Mouse (Mus musculus): ENCODE results near the gene Slc26a1. TPM values are rescaled to one million over a fixed set of nuclear protein-coding genes. Genes with fewer than 3 reads are reported as not detected.

Slc26a1 gene
- polyA plus RNA-seq, 1 experiment from 2014 or later: 1.0 TPM

DNA sequence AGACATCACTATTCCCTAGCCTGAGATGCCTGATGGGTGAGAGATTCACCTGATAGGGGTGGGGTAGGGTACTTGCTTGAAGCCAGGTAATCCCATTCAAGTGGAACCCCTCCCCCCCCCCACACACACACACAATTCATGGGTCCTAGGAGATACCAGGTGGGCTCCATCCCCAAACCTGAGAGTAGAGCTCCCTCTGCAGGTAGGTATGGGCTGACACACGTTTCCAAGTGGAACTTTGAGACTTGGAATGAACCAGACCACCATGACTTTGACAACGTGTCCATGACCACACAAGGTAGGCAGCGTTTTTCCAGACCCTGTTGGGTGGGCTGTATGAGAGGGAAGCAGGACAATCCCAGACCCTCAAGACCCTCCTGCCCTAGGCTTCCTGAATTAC lies 4.5 kb upstream of the Slc26a1 start:
- peaks cover 5% of the 10 kb centered on the region; the same call in 1 of the 2 replicates for H3K36me3 ChIP-seq (replicated peaks)
- H3K9me3 ChIP-seq: no peaks in the 10 kb centered on the region
- peaks cover 17% of the 10 kb centered on the region for H3K4me1 ChIP-seq
- H3K27me3 ChIP-seq (ENCODE audit: poor library complexity, severe bottlenecking): no peaks in the 10 kb centered on the region
- DNase-seq (ENCODE audit: extremely low spot score, low spot score): no peak
- H3K27ac ChIP-seq: no peak overlapping the region
- WGBS: 53% methylated on average over 3 of the region's 3 CpGs
- H3K4me3 ChIP-seq: no peak overlapping the region

DNA sequence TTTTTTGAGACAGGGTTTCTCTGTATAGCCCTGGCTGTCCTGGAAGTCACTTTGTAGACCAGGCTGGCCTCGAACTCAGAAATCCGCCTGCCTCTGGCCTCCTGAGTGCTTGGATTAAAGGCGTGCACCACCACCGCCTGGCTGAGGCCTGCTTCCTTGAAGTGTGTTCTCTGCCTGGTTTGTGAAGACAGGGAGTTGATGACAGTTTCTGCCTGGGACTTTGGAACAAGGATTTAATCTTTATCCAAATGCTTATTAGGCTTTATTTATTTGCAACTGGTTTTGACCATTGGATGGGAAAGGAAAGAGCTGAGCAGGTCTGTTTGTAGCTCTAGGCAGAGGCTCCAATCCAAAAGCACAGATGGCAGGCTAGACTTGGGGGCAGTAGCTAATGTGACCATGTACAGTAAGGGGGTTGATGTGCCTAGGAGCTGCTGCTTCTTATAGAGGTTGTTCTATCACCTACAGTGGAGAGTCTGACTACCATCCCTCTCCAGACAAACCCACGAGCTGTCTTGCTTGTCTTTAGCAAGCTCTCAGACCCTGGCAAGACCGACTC lies 3.0 kb upstream of the Slc26a1 start:
- no peaks in the 10 kb centered on the region for H3K9me3 ChIP-seq
- peak overlapping the region; percentile 89 for H3K27ac ChIP-seq

DNA sequence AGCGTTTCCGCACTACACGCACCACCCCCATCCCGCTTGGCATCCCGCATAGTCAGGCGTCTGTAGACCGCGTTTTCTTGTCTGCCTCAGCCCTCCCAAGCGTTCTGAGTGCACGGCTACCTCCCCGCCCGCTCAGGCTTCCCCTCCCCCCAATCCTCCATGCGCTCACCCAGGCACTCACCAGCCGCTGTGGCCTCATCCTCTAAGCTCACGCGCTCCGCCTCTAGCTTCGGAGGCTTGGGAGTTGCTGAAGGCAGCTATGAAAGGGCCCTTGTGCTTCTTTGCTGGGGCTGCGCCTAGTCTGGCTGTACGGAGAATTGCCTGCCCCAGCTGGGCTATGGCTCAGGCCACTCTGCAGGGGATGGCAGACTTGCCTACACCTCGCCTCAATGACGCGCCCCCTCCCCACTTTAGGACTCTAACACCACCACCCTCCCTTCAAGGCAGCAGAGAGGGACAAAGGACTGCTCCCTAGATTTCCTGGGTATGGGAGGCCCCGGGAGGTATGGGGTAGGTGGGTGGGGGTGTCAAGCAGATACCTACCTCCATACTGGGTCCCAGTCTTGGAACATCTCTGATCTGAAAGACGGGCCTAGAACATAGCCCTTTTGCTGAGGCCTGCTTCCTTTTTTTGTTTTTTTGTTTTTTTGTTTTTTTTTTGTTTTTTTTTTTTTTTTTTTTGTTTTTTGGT lies 2.4 kb upstream of the Slc26a1 start:
- peak overlapping the region; percentile 89 for H3K27ac ChIP-seq
- peaks cover 18% of the 10 kb centered on the region for H3K36me3 ChIP-seq (replicated peaks)
- WGBS: 5% methylated on average over 25 of the region's 25 CpGs
- no peaks in the 10 kb centered on the region for H3K27me3 ChIP-seq (ENCODE audit: poor library complexity, severe bottlenecking)
- H3K4me1 ChIP-seq: peaks cover 17% of the 10 kb centered on the region
- no peaks in the 10 kb centered on the region for H3K9me3 ChIP-seq
- H3K4me3 ChIP-seq: peak overlapping the region; percentile 50
- DNase-seq (ENCODE audit: extremely low spot score, low spot score): peak; percentile 79

More for the DNA sequence above, 3.0 kb upstream of the Slc26a1 start:
- Histone ChIP-seq H3K4me3 (no peak overlapping the region), H3K27me3 (ENCODE audit: poor library complexity, severe bottlenecking) (no peaks in the 10 kb centered on the region), H3K36me3 (replicated peaks) (peaks cover 11% of the 10 kb centered on the region; the same call in 1 of the 2 replicates), H3K4me1 (peaks cover 17% of the 10 kb centered on the region)
- DNase-seq (ENCODE audit: extremely low spot score, low spot score): no peak
- WGBS: 84% methylated on average over 6 of the region's 6 CpGs

DNA sequence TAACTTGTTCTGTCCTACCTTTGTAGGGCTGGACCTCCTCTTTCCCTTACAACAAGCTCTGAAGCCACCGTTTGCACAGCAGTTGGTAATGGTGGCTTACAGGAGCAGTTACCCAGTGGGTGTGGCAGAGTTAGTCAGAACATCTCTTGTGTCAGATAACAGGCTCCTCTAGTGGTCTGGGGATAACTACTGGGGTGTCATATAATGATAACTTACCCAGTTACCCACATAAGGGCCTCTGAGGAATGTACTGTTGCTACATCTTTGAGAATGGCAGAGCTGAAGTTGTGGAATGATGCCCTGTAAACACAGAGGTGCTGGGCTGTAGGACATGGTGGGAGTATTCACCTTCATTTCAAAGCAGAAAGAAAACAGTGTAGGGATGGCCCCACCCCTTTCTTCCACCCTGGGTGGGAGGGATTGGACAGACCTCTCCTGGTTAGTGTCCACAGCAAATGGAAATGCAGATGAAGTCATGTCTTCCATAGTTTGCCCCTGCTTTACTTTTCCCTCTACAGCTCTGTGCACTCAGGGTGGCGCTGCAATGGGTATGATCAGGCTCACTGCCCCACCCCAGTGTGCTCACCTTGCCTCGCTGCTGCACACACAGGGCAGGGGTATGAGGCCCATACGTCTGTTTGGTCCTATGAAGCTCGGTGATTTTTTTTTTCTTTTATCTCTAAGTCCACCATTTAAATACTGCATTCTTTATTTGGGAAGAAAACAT lies 1.6 kb upstream of the Slc26a1 start:
- Histone ChIP-seq H3K36me3 (replicated peaks) (peaks cover 25% of the 10 kb centered on the region), H3K27me3 (ENCODE audit: poor library complexity, severe bottlenecking) (no peaks in the 10 kb centered on the region), H3K9me3 (no peaks in the 10 kb centered on the region), H3K4me3 (peak overlapping the region; percentile 50), H3K4me1 (peaks cover 17% of the 10 kb centered on the region), H3K27ac (peak overlapping the region; percentile 89)
- 14% methylated on average over 5 of the region's 5 CpGs for WGBS
- no peak for DNase-seq (ENCODE audit: extremely low spot score, low spot score)

DNA sequence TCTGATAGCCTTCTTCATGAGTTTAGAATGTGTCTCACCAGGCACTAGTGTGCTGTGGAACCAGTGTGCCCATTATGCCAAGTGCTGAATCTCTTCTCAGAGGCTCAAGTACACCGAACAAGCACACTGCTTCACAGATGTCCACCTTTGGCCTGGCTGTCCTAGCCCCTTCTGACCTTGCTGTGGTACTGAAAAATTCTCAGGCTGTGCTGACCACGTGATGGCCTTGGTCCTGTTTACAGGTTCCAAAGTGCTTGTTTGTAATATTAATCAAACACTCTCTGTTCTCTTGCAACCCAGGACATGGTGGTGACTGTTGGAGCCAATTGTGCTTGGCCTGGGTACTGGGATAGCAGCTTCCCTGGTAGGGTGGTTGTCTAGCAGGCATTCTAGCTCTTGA lies 745 bp downstream of the Slc26a1 start:
- no peak for DNase-seq (ENCODE audit: extremely low spot score, low spot score)
- H3K27ac ChIP-seq: no peak overlapping the region
- peaks cover 27% of the 10 kb centered on the region for H3K4me1 ChIP-seq
- H3K4me3 ChIP-seq: no peak overlapping the region
- H3K36me3 ChIP-seq (replicated peaks): peaks cover 28% of the 10 kb centered on the region
- no peaks in the 10 kb centered on the region for H3K9me3 ChIP-seq
- H3K27me3 ChIP-seq (ENCODE audit: poor library complexity, severe bottlenecking): no peaks in the 10 kb centered on the region
- WGBS: 91% methylated on average over 2 of the region's 2 CpGs

DNA sequence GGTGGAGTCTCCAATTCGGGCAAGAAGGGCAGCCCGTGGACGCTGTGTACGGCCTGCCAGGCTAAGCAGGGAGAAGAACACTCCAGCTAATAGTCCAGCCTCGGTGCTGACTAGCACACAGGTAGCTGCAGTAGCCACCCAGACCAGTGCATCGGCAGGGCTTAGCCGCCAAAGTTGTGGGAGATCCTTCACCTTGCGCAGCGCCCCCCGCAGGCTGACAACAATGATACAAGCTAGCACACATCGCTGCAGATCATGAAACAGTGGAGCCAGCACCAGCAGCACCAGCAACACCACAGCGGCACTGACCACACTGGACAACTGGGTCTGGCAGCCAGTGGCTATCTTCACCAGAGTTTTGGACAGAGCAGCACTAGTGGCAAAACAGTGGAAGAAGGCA lies 3.6 kb downstream of the Slc26a1 start:
- peaks cover 25% of the 10 kb centered on the region for H3K4me1 ChIP-seq
- no peaks in the 10 kb centered on the region for H3K27me3 ChIP-seq (ENCODE audit: poor library complexity, severe bottlenecking)
- 95% methylated on average over 12 of the region's 12 CpGs for WGBS
- H3K27ac ChIP-seq: no peak overlapping the region
- peaks cover 28% of the 10 kb centered on the region for H3K36me3 ChIP-seq (replicated peaks)
- no peak for DNase-seq (ENCODE audit: extremely low spot score, low spot score)
- H3K9me3 ChIP-seq: no peaks in the 10 kb centered on the region
- no peak overlapping the region for H3K4me3 ChIP-seq

DNA sequence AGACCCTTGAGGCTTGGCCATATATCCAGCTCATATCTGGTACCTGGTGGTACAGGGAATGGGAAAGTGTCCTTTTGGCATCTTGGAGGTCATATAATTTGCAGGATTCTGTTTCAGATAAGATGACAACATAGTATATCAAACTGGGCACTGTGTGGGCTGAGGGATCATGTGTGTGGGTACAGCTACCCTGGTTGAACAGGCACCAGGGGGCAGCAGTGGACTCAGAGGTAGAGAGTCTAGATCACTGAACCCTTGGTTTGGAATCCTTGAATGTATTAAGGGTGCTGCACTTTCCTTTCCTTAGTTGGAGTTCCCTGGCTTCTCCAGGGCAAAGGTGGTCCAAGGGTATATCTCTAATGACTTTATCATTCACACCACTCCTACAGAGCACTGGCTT lies 4.6 kb downstream of the Slc26a1 start:
- no peaks in the 10 kb centered on the region for H3K27me3 ChIP-seq (ENCODE audit: poor library complexity, severe bottlenecking)
- no peak overlapping the region for H3K27ac ChIP-seq
- H3K36me3 ChIP-seq (replicated peaks): peaks cover 28% of the 10 kb centered on the region
- no peak for DNase-seq (ENCODE audit: extremely low spot score, low spot score)
- peaks cover 20% of the 10 kb centered on the region for H3K4me1 ChIP-seq
- no peaks in the 10 kb centered on the region for H3K9me3 ChIP-seq
- no peak overlapping the region; the same call in 1 of the 2 replicates for H3K4me3 ChIP-seq

DNA sequence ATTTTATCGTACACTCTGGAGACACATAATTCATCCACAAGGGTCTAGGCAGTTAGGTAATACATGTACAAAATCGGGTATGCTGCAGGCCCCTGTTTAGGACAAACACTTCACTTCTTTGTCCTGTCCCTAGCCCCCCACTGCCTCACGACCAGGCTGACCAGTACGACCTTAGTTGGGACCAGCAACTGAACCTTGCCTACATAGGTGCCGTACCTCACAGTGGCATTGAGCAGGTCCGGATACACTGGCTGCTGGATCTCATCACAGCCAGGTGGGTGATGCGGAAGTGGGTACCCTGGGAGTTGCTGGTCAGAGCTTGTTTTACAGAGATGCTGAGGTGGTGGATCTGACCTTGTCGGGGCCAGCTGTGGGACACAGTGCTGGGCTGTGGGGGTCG lies 5.4 kb downstream of the Slc26a1 start:
- no peaks in the 10 kb centered on the region for H3K27me3 ChIP-seq (ENCODE audit: poor library complexity, severe bottlenecking)
- H3K27ac ChIP-seq: peak overlapping the region; percentile 93
- no peaks in the 10 kb centered on the region for H3K9me3 ChIP-seq
- H3K4me1 ChIP-seq: peaks cover 20% of the 10 kb centered on the region
- WGBS: 83% methylated on average over 9 of the region's 9 CpGs
- DNase-seq (ENCODE audit: extremely low spot score, low spot score): no peak
- H3K4me3 ChIP-seq: peak overlapping the region; percentile 60
- peaks cover 28% of the 10 kb centered on the region for H3K36me3 ChIP-seq (replicated peaks)

DNA sequence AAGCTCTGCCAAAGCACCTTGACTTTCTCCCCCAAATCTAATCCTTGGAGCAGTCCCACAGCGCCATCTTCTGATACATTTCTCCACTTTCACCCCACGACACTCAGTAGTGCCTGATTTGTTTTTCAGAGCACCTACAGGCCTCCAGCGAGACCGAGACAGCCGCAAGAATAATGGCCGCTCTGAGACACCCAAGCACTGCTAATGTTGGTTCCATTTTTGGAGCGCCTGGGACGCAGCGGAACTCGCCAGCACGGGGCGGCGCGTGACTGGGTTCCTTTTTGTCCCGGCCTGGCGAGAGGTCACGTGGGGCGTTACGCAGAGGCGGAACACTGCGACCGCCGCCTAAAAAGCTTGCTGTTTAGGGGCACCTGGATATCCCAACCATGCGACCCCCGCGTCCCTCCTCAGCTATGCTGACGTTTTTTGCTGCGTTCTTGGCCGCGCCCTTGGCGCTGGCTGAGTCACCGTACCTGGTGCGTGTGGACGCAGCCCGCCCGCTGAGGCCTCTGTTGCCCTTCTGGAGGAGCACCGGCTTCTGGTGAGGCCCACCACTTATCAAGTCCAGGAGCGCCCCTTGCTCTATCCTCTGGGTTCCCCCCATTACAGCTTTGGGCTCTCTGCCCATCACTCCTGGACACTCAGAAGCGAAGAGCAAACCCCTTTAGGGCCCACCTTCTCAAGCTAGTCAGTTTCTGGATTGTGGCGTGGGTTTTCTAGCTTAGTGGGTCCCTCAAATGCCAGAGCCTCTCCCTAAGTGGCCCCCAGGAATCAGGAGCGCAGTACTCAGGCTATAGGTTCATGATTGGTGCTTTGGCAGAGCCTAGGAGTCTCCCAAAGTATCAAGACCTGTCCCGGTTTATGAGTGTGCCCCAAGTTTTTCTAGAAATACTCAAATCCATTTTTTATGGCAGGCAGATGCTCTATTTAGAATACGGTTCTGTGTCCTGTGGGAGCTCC lies 6.1 kb downstream of the Slc26a1 start, which contains the start of gene Dgkq:
TSS of gene Dgkq (minus strand) at position 696 of the 960 bp plus-strand sequence.
- H3K4me3 ChIP-seq: peak within 1 kb of the TSS; percentile 60
- no peaks in the 10 kb centered on the region for H3K9me3 ChIP-seq
- WGBS: 7% methylated on average over 43 of the region's 43 CpGs
- no peaks in the 10 kb centered on the region for H3K27me3 ChIP-seq (ENCODE audit: poor library complexity, severe bottlenecking)
- H3K27ac ChIP-seq: peak within 1 kb of the TSS; percentile 93
- peaks cover 20% of the 10 kb centered on the region for H3K4me1 ChIP-seq
- peaks cover 28% of the 10 kb centered on the region for H3K36me3 ChIP-seq (replicated peaks)
- DNase-seq (ENCODE audit: extremely low spot score, low spot score): peak; percentile 83

DNA sequence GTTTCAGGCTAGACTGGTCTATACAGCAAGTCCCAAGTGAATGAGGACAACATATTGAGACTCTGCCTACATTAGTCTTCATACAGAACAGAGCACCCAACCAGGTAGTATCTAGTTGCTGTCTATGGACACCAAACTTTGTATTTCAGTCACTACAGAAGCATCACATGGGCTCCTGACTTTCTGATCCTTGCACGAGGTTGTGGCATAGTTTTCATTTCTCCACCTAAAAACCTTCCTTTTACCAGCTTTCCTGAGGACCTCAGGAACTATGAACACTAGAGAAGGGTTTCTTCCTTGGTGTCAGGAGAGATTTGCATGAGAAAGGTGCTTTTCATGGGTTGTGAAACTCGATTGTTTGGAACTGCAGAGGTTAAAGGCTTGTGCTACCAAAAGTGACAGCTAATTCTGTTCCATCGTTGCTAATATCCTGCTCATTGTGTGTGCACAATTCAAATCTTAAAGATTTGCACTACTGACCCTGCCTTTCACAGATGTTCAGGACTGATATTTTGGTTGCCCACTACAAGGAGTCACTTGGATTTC lies 6.9 kb downstream of the Slc26a1 start:
- peaks cover 22% of the 10 kb centered on the region for H3K36me3 ChIP-seq (replicated peaks)
- peaks cover 20% of the 10 kb centered on the region for H3K4me1 ChIP-seq
- H3K27ac ChIP-seq: peak overlapping the region; percentile 93
- no peaks in the 10 kb centered on the region for H3K27me3 ChIP-seq (ENCODE audit: poor library complexity, severe bottlenecking)
- WGBS: 21% methylated on average over 3 of the region's 3 CpGs
- no peaks in the 10 kb centered on the region for H3K9me3 ChIP-seq
- H3K4me3 ChIP-seq: peak overlapping the region; percentile 60
- DNase-seq (ENCODE audit: extremely low spot score, low spot score): no peak

DNA sequence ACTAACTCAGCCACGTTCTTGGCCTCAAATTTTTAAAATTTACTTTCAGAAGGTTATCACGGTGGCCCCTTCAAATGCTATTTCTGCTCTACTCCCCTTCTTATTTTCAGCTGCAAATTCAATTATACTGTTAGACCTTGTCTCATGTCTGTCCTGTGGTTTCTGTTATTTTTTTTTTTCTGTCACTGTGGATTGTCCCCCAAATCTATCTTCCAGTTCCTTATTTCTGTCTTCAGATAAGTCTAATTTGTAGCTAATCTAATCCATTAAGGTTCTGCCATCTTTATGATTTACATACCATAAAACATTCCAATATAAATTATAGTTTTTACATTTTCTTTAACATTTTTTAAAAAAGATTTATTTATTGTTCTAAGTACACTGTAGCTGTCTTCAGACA lies 8.0 kb downstream of the Slc26a1 start:
- H3K4me3 ChIP-seq: no peak overlapping the region
- peaks cover 12% of the 10 kb centered on the region for H3K36me3 ChIP-seq (replicated peaks)
- peaks cover 5% of the 10 kb centered on the region for H3K27me3 ChIP-seq (ENCODE audit: poor library complexity, severe bottlenecking)
- WGBS: 92% methylated on average over 2 of the region's 2 CpGs
- no peak overlapping the region for H3K27ac ChIP-seq
- DNase-seq (ENCODE audit: extremely low spot score, low spot score): no peak
- H3K4me1 ChIP-seq: peaks cover 20% of the 10 kb centered on the region
- H3K9me3 ChIP-seq: no peaks in the 10 kb centered on the region

DNA sequence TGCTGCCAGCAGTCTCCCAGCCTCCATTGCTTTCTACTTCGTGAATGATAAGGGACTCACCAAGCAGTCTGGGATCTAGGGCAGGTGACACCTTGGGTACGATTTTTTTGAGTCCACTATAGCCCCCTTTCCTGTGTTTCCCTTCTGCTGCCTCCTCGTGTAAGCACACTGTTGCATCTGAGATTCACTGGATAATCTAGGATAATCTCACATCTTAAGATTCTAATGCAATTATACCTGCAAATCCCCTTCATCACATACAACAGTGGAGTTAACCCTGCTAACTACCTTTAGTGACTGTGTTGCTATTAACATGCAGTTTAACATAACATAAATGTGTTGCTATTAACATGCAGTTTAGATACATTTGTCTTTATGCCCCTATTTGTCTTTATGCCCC lies 10.3 kb downstream of the Slc26a1 start:
- H3K36me3 ChIP-seq (replicated peaks): no peaks in the 10 kb centered on the region
- no peaks in the 10 kb centered on the region for H3K9me3 ChIP-seq
- WGBS: 61% methylated on average over 3 of the region's 3 CpGs
- DNase-seq (ENCODE audit: extremely low spot score, low spot score): no peak
- peaks cover 26% of the 10 kb centered on the region for H3K4me1 ChIP-seq
- no peak overlapping the region for H3K4me3 ChIP-seq
- H3K27me3 ChIP-seq (ENCODE audit: poor library complexity, severe bottlenecking): peaks cover 5% of the 10 kb centered on the region
- H3K27ac ChIP-seq: no peak overlapping the region

Measured in forebrain, embryonic 10.5 days (tissue).